ENCODE assay signal across 10 mouse cellular contexts in the genomic region with DNA sequence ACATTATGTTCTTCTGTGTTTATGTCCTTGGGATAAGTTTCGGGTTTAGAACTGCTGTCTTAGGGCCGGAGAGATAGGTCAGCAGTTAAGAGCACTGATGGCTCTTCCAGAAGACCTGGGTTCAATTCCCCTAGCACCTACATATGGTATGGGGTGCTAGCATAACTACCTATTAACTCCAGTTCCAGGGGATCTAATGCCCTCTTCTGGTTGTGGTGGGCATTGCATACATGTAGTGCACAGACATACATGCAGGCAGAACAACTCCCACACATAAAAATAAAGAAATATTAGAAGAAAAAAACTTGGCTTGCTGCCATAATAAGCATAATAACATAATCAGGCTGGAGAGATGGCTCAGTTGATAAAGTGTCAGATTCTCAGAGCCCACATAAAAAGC. TPM values are rescaled to one million over a fixed set of nuclear protein-coding genes. Genes with fewer than 3 reads are reported as not detected.
A peak's percentile ranks its signal among the peaks of the same experiment; 100 is the strongest.
DNase-seq lines count a peak whose midpoint lies in the region; TF ChIP-seq lines count a peak whose summit lies in the region.
"Had no signal": no experiment of that assay in that cellular context is flagged by ENCODE, and none has a peak within 500 bp of the region (broad histone marks: within the 10 kb centered on the region; RNA-seq: fewer than 3 reads in every experiment).

No protein-coding gene starts in this region.

- peak; percentile 30 for DNase-seq in adrenal gland, postnatal 14 days
- no peak for DNase-seq in adrenal gland, adult (ENCODE audit: inconsistent age in 2 of 2, low spot score in 1 of 2)
- peak; percentile 70 for DNase-seq in kidney, adult 9 months
- no peak for DNase-seq in kidney, adult 11 months
- peak; percentile 66 for DNase-seq in MEL (ENCODE audit: low read depth, low spot score)
- peak; percentile 53 for DNase-seq in lung, postnatal 10 days
- DNase-seq in ovary, postnatal 14 days (ENCODE audit: low spot score) = no peak
- no peak for DNase-seq in urinary bladder, adult 2 months (ENCODE audit: low spot score)
- DNase-seq: cerebellum, adult 9-10 months; layer of hippocampus, postnatal 36 days had no signal

- no peak for TF ChIP-seq POLR2A in MEL (IDR thresholded peaks at IDR 0.05; ENCODE audit: control insufficient read depth in 1 of 2, insufficient read depth in 1 of 2, low read depth in 1 of 2, low read length in 2 of 2, poor library complexity in 1 of 2)

- no peak overlapping the region for H3K4me3 ChIP-seq in MEL (ENCODE audit: control insufficient read depth in 1 of 2, insufficient read depth in 1 of 2, low read depth in 2 of 2, low read length in 2 of 2)

- no peak overlapping the region for H3K27ac ChIP-seq in MEL (ENCODE audit: control insufficient read depth, low read depth, low read length)

- TF ChIP-seq CTCF in MEL (IDR thresholded peaks at IDR 0.05 in 2 of 3, conservative IDR thresholded peaks at IDR 0.05 in 1 of 3; ENCODE audit: control insufficient read depth in 1 of 3, insufficient read depth in 1 of 3, low read depth in 2 of 3, low read length in 3 of 3, poor library complexity in 1 of 3, severe bottlenecking in 1 of 3) = peak; percentile 48 to 71 (median 66)

- no peaks in the 10 kb centered on the region for H3K4me1 ChIP-seq in MEL (ENCODE audit: control insufficient read depth in 1 of 2, insufficient read depth in 2 of 2, low read length in 2 of 2)

- no peaks in the 10 kb centered on the region for H3K79me2 ChIP-seq in MEL (ENCODE audit: control insufficient read depth, insufficient read depth, low read length, poor library complexity)

- no peaks in the 10 kb centered on the region for H3K36me3 ChIP-seq in MEL (ENCODE audit: control insufficient read depth in 1 of 2, insufficient read depth in 2 of 2, low read length in 2 of 2)

- no peaks in the 10 kb centered on the region for H3K9me3 ChIP-seq in MEL (replicated peaks; ENCODE audit: insufficient read depth, low read length)

- TF ChIP-seq RAD21 in MEL (IDR thresholded peaks at IDR 0.05; ENCODE audit: low read depth, low read length) = peak; percentile 58

- TF ChIP-seq EP300 in MEL (IDR thresholded peaks at IDR 0.05; ENCODE audit: low read depth in 1 of 2, low read length in 2 of 2) = no peak

- H3K27me3 ChIP-seq in MEL (ENCODE audit: control insufficient read depth in 1 of 2, insufficient read depth in 2 of 2, low read length in 2 of 2) = no peaks in the 10 kb centered on the region

- H3K9ac ChIP-seq in MEL (ENCODE audit: control insufficient read depth, low read depth, low read length, poor library complexity, severe bottlenecking) = no peak overlapping the region

TF ChIP-seq in MEL, 35 proteins besides CTCF, POLR2A, EP300 and RAD21:
- TF ChIP-seq SMC3 (IDR thresholded peaks at IDR 0.05; ENCODE audit: low read depth, low read length) = peak; percentile 65
- no peak for TF ChIP-seq TCF12 (IDR thresholded peaks at IDR 0.05; ENCODE audit: low read depth, low read length)
- 0 out of 2 replicates have a peak, but pooled peaks have one; percentile 25 for TF ChIP-seq ZC3H11A (IDR thresholded peaks at IDR 0.05; ENCODE audit: low read depth, low read length)

RNA-seq across cellular contexts. Expression of a gene that starts 28.3 kb away (rescaled TPM):
- 23.3 and 25.3 TPM in 2 replicates for total RNA-seq in adrenal gland, postnatal 14 days (2021)
- 0.42 TPM in 1 of 2 replicates, not detected in the other for total RNA-seq in MEL (2012; rRNA removed)
- polyA plus RNA-seq in MEL (2012; ENCODE audit: insufficient read depth in 1 of 2, insufficient read length in 2 of 2, low read depth in 1 of 2, low replicate concordance in 2 of 2, missing spikeins in 1 of 2) = 1 to 10 TPM in 1 of 2 experiments, not detected in 1; 1.9 TPM
- polyA plus RNA-seq in urinary bladder, adult 2 months (2012; rRNA removed) = 45.5 and 58.0 TPM in 2 replicates

RNA-seq across cellular contexts. Expression of a gene that starts 31.8 kb away (rescaled TPM):
- 11.3 and 13.2 TPM in 2 replicates for total RNA-seq in adrenal gland, postnatal 14 days (2021)
- total RNA-seq in MEL (2012; rRNA removed) = 0.42 and 0.46 TPM in 2 replicates
- polyA plus RNA-seq in MEL (2012; ENCODE audit: insufficient read depth in 1 of 2, insufficient read length in 2 of 2, low read depth in 1 of 2, low replicate concordance in 2 of 2, missing spikeins in 1 of 2) = under 1 TPM in 1 of 2 experiments, not detected in 1; 0.96 TPM
- polyA plus RNA-seq in urinary bladder, adult 2 months (2012; rRNA removed) = 37.0 and 45.1 TPM in 2 replicates

Comparison
In these comparisons a context has a peak if more than half of its experiments do, and no peak if none do; other contexts are left out.
1. DNase-seq: peak in adrenal gland, postnatal 14 days (single experiment), kidney, adult 9 months (single experiment), MEL (single experiment) and lung, postnatal 10 days (single experiment); none in adrenal gland, adult (0 of 2), kidney, adult 11 months (single experiment), ovary, postnatal 14 days (single experiment) and urinary bladder, adult 2 months (single experiment).
2. RNA of a gene that starts 28.3 kb away (total RNA-seq): 23.3 to 25.3 TPM in adrenal gland, postnatal 14 days; 0.42 TPM in MEL; every median in the first group is over 10 times any median in the second.